Mouse (Mus musculus) embryonic fibroblast, embryonic 13.5 days (primary cell): ENCODE results near the gene Knl1.

Source experiments
- CTCF ChIP-seq: IDR thresholded peaks from 2 replicates; pipeline ENCODE4 v1.5.1; 2011; ENCODE audit warnings: mild to moderate bottlenecking, control low read depth, low read length, moderate library complexity, borderline replicate concordance; ENCODE audit not compliant: insufficient read depth
- POLR2A ChIP-seq: IDR thresholded peaks from 2 replicates; pipeline ENCODE4 v1.6.1; 2011; ENCODE audit warnings: low read depth, mild to moderate bottlenecking, control low read depth, low read length, moderate library complexity

GRCm38 (mm10) chr2:119026951-119027350, 20.0 kb upstream of the Knl1 start:
- TF ChIP-seq CTCF (no peak), POLR2A (no peak)
